Mouse (Mus musculus): ENCODE results near the gene Arpp21. TPM values are rescaled to one million over a fixed set of nuclear protein-coding genes. Genes with fewer than 3 reads are reported as not detected.

The Arpp21 gene
- polyA plus RNA-seq, 1 experiment = 36.1 TPM

DNA sequence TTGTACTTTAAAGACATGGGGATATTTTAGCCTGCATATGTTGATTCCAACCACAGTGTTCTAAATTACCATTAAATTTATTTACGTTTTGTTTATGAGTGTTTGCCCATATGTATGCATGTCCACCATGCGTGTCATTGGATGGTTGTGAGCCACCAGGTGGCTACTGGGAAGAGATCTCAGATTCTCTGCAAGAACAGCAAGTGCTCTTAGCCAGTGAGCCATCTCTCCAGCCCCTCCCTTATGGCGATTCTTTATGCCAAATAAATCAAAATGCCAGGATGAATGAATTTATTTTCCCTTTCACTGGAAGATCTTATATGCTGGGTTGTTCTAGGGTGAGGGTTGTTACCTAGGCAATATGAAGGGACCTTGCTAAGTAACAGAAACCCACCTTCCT, 7.3 kb downstream of the Arpp21 start:
- Histone ChIP-seq H3K27me3 (ENCODE audit: control insufficient read depth, insufficient read depth, insufficient read length) (no peaks in the 10 kb centered on the region), H3K79me2 (ENCODE audit: control insufficient read depth, insufficient read depth) (no peaks in the 10 kb centered on the region), H3ac (ENCODE audit: control insufficient read depth, insufficient read length) (no peak overlapping the region), H3K4me2 (ENCODE audit: low read depth) (no peak overlapping the region), H3K4me3 (no peak overlapping the region), H3K36me3 (ENCODE audit: control insufficient read depth, insufficient read depth) (no peaks in the 10 kb centered on the region)
- TF ChIP-seq TCF3 (IDR thresholded peaks at IDR 0.05; ENCODE audit: insufficient read length, low read depth) (no peak), MYOD1 (IDR thresholded peaks at IDR 0.05; ENCODE audit: control insufficient read depth in 1 of 3, insufficient read length in 2 of 3, low read depth in 2 of 3) (no peak), USF1 (IDR thresholded peaks at IDR 0.05; ENCODE audit: low read depth) (no peak), TCF12 (IDR thresholded peaks at IDR 0.05; ENCODE audit: insufficient read depth, poor library complexity, severe bottlenecking) (no peak)

DNA sequence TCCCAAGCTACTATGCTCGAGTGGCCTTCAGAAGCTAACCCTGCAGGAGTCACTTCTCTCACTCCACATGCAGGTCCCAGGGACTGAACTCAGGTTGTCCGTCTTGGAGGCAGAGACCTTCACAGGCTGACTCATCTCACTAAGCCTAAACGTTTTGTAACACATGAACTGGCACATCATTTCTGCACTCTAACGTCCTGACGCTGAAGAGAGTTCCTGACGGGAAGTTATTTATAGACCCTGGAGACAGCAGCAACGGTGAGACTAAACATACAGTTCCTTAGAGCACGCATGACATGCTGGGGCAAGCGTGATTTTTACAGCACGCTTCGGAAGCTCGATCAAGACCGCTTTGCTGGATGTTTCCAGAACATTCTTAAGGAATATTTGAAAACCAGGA, 8.6 kb downstream of the Arpp21 start:
- no peak for TF ChIP-seq TCF3 (IDR thresholded peaks at IDR 0.05; ENCODE audit: insufficient read length, low read depth)
- no peak for TF ChIP-seq POLR2A (IDR thresholded peaks at IDR 0.05; ENCODE audit: insufficient read length, low read depth)
- TF ChIP-seq SRF (IDR thresholded peaks at IDR 0.05; ENCODE audit: control insufficient read depth, insufficient read length, low read depth) = no peak
- no peak for TF ChIP-seq MYOD1 (IDR thresholded peaks at IDR 0.05; ENCODE audit: control insufficient read depth in 1 of 3, insufficient read length in 2 of 3, low read depth in 2 of 3)
- TF ChIP-seq USF1 (IDR thresholded peaks at IDR 0.05; ENCODE audit: low read depth) = no peak
- no peak for TF ChIP-seq TCF12 (IDR thresholded peaks at IDR 0.05; ENCODE audit: insufficient read depth, poor library complexity, severe bottlenecking)
- TF ChIP-seq POLR2AphosphoS2 (IDR thresholded peaks at IDR 0.05; ENCODE audit: insufficient read length, low read depth) = no peak
- no peak for TF ChIP-seq REST (IDR thresholded peaks at IDR 0.05; ENCODE audit: insufficient read depth, insufficient read length)
- TF ChIP-seq CEBPB (IDR thresholded peaks at IDR 0.05; ENCODE audit: insufficient read depth, poor library complexity, severe bottlenecking) = no peak
- TF ChIP-seq MYOG (IDR thresholded peaks at IDR 0.05; ENCODE audit: control insufficient read depth in 1 of 3, insufficient read depth in 1 of 3, insufficient read length in 2 of 3, low read depth in 2 of 3) = no peak
- H3K4me2 ChIP-seq (ENCODE audit: low read depth) = no peak overlapping the region

DNA sequence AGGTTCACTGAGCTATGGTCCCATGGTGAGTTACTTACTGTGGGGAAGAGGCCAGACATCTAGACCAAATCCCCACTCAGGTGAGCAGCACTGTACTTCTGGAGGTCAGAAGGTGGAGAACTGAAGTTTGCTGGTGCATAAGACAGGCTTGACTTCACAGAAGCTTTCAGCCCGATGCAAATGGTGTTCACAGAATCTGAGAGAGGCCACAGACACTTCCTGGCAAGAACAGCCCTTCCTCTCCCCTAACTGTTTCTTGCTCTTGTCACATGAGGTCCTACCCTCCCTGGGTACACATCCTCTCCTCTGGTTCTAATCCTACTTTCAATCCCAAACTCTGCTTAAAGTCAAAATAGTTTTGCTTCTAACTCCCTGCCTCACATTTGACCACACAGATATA, 9.2 kb downstream of the Arpp21 start:
- H3K79me2 ChIP-seq (ENCODE audit: control insufficient read depth, insufficient read depth) = no peaks in the 10 kb centered on the region
- H3K27me3 ChIP-seq (ENCODE audit: control insufficient read depth, insufficient read depth, insufficient read length) = no peaks in the 10 kb centered on the region
- H3K4me3 ChIP-seq = no peak overlapping the region
- H3K36me3 ChIP-seq (ENCODE audit: control insufficient read depth, insufficient read depth) = no peaks in the 10 kb centered on the region
- no peak overlapping the region for H3K4me2 ChIP-seq (ENCODE audit: low read depth)
- TF ChIP-seq TCF12 (IDR thresholded peaks at IDR 0.05; ENCODE audit: insufficient read depth, poor library complexity, severe bottlenecking) (no peak), REST (IDR thresholded peaks at IDR 0.05; ENCODE audit: insufficient read depth, insufficient read length) (no peak), MYOG (IDR thresholded peaks at IDR 0.05; ENCODE audit: control insufficient read depth in 1 of 3, insufficient read depth in 1 of 3, insufficient read length in 2 of 3, low read depth in 2 of 3) (no peak), MYOD1 (IDR thresholded peaks at IDR 0.05; ENCODE audit: control insufficient read depth in 1 of 3, insufficient read length in 2 of 3, low read depth in 2 of 3) (no peak), MAX (IDR thresholded peaks at IDR 0.05; ENCODE audit: low read depth) (no peak), E2F4 (IDR thresholded peaks at IDR 0.05; ENCODE audit: insufficient read depth) (no peak), CEBPB (IDR thresholded peaks at IDR 0.05; ENCODE audit: insufficient read depth, poor library complexity, severe bottlenecking) (no peak), TCF3 (IDR thresholded peaks at IDR 0.05; ENCODE audit: insufficient read length, low read depth) (no peak)
- H3ac ChIP-seq (ENCODE audit: control insufficient read depth, insufficient read length) = no peak overlapping the region

More for the DNA sequence above, 8.6 kb downstream of the Arpp21 start:
- H3K36me3 ChIP-seq (ENCODE audit: control insufficient read depth, insufficient read depth) = no peaks in the 10 kb centered on the region
- no peaks in the 10 kb centered on the region for H3K27me3 ChIP-seq (ENCODE audit: control insufficient read depth, insufficient read depth, insufficient read length)
- H3K79me2 ChIP-seq (ENCODE audit: control insufficient read depth, insufficient read depth) = no peaks in the 10 kb centered on the region
- no peak overlapping the region for H3ac ChIP-seq (ENCODE audit: control insufficient read depth, insufficient read length)
- H3K4me3 ChIP-seq = no peak overlapping the region

DNA sequence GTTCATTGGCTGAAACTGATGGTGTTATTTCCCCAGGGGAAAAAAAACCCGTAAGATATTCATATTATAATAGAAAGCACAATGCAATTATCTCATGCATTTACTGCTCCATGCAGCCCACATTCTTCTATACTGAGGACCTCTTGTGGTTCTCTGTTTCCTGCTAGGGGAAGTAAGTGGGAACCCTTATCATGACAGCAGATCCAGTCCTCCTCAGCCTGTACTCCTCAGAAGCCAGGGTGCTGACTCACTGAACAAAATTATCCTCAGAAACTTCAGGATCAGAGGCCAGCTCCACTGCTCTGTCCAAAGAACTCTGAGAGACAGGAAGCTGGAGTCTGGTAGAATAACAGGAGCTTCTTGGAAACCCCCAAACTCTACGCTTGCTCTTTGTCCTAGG, 10.7 kb downstream of the Arpp21 start:
- TF ChIP-seq USF1 (IDR thresholded peaks at IDR 0.05; ENCODE audit: low read depth) (no peak), MAX (IDR thresholded peaks at IDR 0.05; ENCODE audit: low read depth) (no peak), TCF3 (IDR thresholded peaks at IDR 0.05; ENCODE audit: insufficient read length, low read depth) (no peak), E2F4 (IDR thresholded peaks at IDR 0.05; ENCODE audit: insufficient read depth) (no peak), CEBPB (IDR thresholded peaks at IDR 0.05; ENCODE audit: insufficient read depth, poor library complexity, severe bottlenecking) (no peak), MYOD1 (IDR thresholded peaks at IDR 0.05; ENCODE audit: control insufficient read depth in 1 of 3, insufficient read length in 2 of 3, low read depth in 2 of 3) (no peak), POLR2AphosphoS2 (IDR thresholded peaks at IDR 0.05; ENCODE audit: insufficient read length, low read depth) (no peak), MYOG (IDR thresholded peaks at IDR 0.05; ENCODE audit: control insufficient read depth in 1 of 3, insufficient read depth in 1 of 3, insufficient read length in 2 of 3, low read depth in 2 of 3) (no peak), TCF12 (IDR thresholded peaks at IDR 0.05; ENCODE audit: insufficient read depth, poor library complexity, severe bottlenecking) (no peak), REST (IDR thresholded peaks at IDR 0.05; ENCODE audit: insufficient read depth, insufficient read length) (no peak), POLR2A (IDR thresholded peaks at IDR 0.05; ENCODE audit: insufficient read length, low read depth) (no peak), SRF (IDR thresholded peaks at IDR 0.05; ENCODE audit: control insufficient read depth, insufficient read length, low read depth) (no peak)

GRCm38 (mm10) chr9:112219372-112219771, 16.4 kb downstream of the Arpp21 start:
- H3K4me2 ChIP-seq (ENCODE audit: low read depth) = no peak overlapping the region
- no peak for TF ChIP-seq USF1 (IDR thresholded peaks at IDR 0.05; ENCODE audit: low read depth)
- no peak for TF ChIP-seq MAX (IDR thresholded peaks at IDR 0.05; ENCODE audit: low read depth)
- no peak for TF ChIP-seq SRF (IDR thresholded peaks at IDR 0.05; ENCODE audit: control insufficient read depth, insufficient read length, low read depth)
- TF ChIP-seq REST (IDR thresholded peaks at IDR 0.05; ENCODE audit: insufficient read depth, insufficient read length) = no peak
- no peak for TF ChIP-seq CEBPB (IDR thresholded peaks at IDR 0.05; ENCODE audit: insufficient read depth, poor library complexity, severe bottlenecking)
- no peak for TF ChIP-seq MYOD1 (IDR thresholded peaks at IDR 0.05; ENCODE audit: control insufficient read depth in 1 of 3, insufficient read length in 2 of 3, low read depth in 2 of 3)
- TF ChIP-seq MYOG (IDR thresholded peaks at IDR 0.05; ENCODE audit: control insufficient read depth in 1 of 3, insufficient read depth in 1 of 3, insufficient read length in 2 of 3, low read depth in 2 of 3) = no peak

More for the DNA sequence above, 10.7 kb downstream of the Arpp21 start:
- H3K27me3 ChIP-seq (ENCODE audit: control insufficient read depth, insufficient read depth, insufficient read length) = no peaks in the 10 kb centered on the region
- H3K36me3 ChIP-seq (ENCODE audit: control insufficient read depth, insufficient read depth) = no peaks in the 10 kb centered on the region
- no peak overlapping the region for H3K4me2 ChIP-seq (ENCODE audit: low read depth)
- no peaks in the 10 kb centered on the region for H3K79me2 ChIP-seq (ENCODE audit: control insufficient read depth, insufficient read depth)
- H3ac ChIP-seq (ENCODE audit: control insufficient read depth, insufficient read length) = no peak overlapping the region
- H3K4me3 ChIP-seq = no peak overlapping the region

More at GRCm38 (mm10) chr9:112219372-112219771, 16.4 kb downstream of the Arpp21 start:
- Histone ChIP-seq H3K36me3 (ENCODE audit: control insufficient read depth, insufficient read depth) (no peaks in the 10 kb centered on the region), H3K4me3 (no peak overlapping the region), H3K27me3 (ENCODE audit: control insufficient read depth, insufficient read depth, insufficient read length) (no peaks in the 10 kb centered on the region), H3ac (ENCODE audit: control insufficient read depth, insufficient read length) (no peak overlapping the region), H3K79me2 (ENCODE audit: control insufficient read depth, insufficient read depth) (no peaks in the 10 kb centered on the region)
